Mouse (Mus musculus) urinary bladder, adult 18-20 months (tissue): Measurements from ENCODE around the gene Enah.
A peak's percentile ranks its signal among the peaks of the same experiment; 100 is the strongest.

Source experiments
- DNase-seq, 2 experiments: peaks; one replicate each; pipeline ENCODE4 v3.0.0; 2022; ENCODE audit warnings: low spot score in 2 of 2, mixed read lengths in 2 of 2

The Enah gene

DNA sequence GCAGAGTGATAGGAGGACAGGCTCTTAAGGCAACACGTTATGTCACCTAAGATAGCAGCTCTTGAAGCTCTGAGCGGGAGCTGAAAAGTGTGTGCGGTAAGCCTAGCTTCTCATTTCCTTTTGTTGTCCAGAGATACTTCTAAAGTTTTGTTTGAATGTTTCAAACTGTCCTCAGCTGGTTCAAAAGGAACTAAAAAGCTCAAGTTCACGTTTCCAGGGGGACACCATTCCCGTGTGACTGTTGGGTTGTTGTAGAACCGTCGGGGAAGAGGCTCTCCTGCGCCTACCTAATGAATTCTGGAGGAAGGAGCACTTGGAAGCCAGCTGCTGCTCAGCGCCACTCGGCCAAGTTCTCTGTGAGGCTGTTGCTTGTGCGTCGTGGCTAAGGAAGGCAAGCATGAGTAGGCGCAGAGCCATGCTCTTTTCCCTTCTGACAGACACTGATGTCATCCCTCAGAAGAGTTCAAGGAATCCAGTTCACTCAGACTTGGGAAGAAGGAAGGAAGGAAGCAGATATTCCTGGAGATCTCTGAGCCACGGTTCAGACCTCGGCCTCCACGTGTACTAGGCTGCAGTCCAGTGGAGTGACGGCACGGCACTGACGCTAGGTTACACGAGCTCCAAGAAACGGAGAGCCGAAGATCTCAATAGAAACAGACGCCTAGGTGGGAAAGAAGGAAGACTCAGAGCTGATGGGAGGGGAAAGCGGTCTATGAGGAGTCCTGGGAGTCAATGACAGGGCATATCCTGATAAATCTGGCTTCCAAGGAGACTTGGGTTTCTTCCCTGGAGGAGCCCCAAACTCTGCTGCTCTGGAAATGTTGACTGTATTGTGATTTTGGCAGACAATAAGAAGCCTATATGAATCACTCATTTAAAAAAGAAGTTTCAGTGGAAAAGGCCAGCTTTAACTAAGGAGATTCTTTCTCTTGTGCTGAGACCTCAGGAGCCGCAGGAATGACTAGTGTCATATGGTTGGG lies 8.7 kb upstream of the Enah start:
- no peak for DNase-seq

DNA sequence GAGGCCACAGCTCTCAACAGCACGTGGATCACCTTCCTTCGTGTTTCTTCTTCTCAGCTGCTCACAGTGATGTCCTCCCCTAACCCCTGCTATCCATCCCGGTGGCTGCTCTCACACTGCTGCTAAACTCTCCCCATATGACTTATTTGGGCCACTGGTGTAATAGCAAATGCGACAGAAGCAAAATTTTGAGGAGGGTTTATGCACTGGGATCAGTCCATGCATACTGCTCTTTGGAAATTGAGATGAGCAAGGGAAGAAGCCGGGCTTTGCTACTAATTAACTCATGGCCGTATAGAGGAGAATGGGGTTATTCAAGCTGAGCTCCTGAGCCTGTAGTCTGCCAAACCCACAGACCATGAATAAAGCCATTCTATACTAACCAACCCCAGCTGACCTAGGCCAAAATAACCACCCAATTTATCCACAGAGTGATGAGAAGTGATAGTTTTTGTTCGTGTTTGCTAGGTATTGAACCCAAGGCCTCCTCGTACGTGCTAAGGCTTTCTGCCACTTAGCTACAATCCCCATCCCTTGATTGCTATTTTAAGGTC lies 7.7 kb upstream of the Enah start:
- DNase-seq: no peak

GRCm38 (mm10) chr1:182026821-182027220 lies 7.0 kb upstream of the Enah start:
- no peak for DNase-seq

DNA sequence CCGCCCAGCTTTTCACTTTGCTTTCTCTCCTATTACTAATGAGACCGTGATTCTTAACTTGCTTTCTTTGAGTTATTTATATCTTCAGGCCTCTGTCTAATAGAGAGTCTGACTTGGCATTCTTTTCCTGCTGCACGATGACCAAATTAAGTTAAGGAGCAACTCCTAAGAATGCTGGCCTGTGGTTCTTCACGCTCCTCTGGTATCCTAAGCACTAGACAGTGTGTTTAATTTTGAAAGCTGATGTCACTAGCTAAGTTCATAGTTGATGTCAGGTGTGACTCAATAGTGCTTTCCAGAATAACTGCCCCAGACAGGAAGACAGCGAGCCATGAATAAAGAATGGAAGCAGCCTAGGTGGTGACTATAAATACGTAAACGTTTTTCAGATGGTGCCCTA lies 6.3 kb upstream of the Enah start:
- no peak for DNase-seq

DNA sequence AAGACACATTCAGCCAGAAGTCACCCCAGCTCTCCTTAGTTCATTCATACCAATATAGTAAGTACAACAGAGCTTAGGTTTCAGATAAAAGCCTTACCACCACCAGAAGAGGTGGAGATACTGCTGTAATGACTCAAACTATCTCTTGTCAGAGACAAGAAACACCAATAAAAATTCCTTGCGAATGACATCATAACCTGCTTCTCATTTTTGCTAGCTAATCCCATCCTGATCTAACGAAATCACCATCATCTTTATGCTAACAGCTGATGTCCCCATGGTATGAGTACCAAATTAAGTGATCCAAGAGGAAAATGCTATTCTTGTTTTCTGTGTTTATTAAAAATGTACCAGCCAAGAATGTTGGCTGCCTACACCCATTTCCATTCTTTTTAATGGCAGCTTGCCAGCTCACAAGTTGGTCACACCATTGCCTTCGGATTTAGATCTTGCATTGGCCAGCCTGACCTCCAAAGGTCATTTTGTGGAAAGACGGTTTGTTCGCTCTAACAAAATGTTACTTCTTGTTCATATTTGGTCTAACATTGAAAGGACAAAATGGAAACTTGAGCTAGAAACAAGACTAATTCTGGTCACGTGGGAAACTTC lies 2.0 kb upstream of the Enah start:
- DNase-seq: no peak

DNA sequence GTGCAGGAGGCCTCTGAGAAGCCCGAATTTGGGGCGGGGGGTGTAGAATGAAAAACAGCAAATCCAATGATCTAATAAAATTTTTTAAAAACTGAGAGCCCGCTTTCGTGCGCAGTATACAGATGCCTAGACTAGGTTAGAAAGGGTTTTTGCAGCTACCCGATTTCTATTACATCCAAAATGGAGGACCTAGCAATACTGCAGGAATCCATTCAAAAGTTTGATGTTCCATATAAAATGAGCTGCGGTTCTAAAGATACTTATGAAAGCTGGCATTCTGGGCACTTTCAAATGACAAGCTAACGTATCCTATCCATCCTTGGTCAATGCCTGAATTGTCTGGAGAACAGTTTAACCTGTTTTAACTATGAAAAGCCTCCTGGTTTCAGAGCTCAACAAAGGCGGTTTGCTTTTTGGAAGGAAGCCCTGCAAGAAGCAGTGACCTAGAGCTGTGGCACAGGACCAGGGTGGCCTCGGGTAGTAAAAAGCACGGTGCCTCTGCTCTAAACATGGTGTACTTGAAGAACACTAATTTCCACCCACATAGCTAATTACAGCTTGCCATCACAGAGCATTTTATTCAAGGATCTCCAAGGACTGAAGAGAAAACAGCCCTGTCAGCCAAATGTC lies 1.2 kb upstream of the Enah start:
- no peak for DNase-seq

DNA sequence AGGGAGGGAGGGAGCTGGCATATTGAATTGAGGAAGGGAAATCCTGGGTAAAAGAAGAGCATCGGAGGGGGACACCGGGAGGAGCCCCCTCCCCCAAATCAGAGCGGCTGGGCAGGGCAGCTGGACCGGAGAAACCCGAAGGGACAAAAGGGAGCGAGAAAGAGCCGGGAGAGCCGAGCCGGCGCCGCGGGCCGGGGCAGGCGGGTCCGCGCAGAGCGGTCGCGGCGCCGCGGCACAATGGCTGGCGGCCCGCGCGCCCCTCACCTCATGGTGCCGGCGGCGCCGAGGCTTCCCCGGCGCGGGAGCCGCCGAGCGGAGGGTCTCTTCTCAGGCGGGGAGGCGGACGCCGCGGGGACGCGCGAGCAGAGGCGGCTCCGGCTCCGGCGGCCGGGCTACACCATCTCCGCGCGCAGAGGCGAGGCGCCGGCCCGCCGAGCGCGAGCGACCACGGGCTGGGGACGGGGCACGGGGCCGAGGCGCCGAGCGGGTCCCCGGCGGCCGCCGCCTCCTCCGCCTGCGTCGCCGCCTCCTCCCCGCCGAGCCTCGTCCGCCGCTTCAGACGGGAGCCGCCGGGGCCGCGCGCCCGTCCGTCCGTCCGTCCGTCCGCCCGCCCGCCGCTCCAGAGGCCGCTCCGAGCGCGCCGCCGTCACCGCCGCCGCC lies 394 bp downstream of the Enah start:
- peak in 1 of 2 experiments; percentile 35 for DNase-seq

DNA sequence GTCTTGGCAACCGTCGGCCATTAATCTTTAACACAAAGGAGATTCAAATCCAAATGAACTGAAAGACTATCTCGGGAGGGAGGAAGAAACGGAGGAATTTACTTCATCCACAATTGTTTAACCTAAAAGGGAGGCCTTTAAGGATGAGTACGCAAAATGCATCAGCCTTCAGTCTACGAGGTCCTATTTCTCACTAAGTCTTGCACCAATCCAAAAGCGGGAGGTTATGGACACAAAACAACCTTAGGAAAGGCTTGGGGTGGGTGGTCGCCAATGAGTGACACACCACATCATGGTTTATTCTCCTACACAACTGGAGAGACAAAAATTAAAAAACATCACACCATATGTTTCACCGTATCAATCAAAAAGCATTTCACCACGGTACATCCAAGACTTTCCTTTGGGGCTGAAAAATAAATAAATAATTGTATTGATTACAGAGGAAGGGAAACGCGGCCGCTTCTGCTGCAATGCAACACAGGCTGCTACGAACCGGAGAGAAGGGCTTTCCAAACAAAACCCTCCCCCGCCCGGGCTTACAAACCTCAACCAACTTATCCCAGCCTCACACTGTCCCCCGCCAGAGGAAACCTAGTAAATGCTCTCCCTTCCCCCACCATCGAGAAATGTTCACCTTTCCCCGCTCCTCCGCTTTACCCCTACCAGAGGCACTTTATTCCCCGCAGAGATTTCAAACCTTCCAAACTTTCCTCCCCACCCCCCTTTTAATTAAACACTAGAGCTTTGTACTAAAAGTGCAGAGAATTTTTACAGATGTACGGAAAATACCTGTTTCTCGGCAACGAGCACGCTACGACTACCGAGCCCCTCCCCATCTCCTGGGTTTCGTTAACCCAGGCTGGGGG lies 1.2 kb downstream of the Enah start:
- DNase-seq: peak in 1 of 2 experiments; percentile 39

DNA sequence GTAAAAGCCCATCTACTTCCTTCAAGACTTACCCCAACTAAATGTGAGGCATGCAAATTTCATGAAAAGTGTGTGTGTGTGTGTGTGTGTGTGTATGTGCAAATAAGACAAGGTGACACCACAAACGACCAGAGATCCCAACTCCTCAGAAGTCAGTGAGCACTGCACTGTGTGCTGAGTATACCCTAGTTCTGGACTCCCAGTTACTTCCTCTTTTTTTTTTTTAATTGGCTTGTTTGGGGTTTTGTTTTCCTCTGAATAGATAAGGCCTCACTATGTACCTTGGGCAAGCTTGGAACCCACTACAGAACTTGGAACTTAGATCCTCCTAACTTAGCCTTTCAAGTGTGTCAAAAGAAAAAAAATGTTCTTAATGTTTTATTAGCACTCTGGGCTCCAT lies 14.0 kb downstream of the Enah start:
- DNase-seq: no peak

DNA sequence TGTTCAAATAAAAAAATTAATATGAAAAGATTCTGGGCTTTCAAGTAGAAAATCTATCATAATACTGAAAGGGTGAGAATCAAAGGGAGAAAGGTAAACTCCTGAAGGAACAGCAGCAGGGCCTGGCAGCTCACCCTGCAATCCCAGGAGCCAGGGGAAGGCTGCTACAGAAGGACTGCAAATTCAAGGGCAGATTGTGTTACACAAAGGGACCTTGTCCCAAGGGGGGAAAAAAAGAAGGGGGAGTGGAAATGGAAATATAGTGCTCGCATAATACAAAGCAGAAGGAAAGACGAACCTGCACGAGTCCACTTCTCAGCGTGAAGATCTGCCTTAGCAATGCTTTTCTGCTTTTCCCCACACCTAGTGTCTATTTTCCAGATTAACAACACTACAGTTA lies 21.1 kb downstream of the Enah start:
- DNase-seq: no peak

GRCm38 (mm10) chr1:181997791-181998190 lies 22.0 kb downstream of the Enah start:
- no peak for DNase-seq

DNA sequence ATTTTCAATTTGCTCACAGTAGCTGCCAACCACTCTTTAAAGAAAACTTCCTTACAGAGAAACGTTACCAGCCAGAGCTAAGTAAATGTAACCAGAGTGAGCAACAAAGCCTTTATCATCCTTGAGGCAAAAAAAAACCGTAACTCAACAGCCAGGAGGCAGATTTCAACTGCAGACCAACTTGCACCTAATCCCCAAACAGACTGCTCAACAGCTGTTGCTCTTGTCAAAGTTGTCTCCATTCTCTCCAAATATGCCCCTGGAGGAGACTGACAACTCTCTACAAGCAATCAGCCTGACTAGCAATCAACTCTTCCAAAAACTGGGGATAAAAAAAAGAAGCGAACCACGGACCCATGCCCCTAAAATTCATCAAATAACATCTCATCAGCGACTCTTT lies 26.2 kb downstream of the Enah start:
- no peak for DNase-seq

GRCm38 (mm10) chr1:181988367-181988766 lies 31.4 kb downstream of the Enah start:
- no peak for DNase-seq

DNA sequence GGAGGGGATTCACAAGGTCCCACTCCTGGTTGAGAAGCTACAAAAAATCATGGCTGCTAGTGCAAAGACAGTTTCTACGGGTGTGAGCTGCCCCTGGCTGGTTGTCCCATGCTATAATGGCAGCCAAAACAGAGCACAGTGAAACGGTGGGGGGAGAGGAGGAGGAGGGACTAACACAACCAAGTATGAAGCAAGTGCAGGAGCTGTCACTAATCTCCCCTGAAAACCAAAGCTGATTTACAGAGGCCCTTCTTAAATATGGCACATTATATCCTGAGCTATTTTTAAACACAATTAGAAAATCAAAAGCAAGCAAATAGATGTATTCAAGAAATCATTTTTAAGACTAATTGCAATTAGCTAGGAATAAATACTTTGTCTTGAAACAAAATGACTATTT lies 32.6 kb downstream of the Enah start:
- DNase-seq: no peak

DNA sequence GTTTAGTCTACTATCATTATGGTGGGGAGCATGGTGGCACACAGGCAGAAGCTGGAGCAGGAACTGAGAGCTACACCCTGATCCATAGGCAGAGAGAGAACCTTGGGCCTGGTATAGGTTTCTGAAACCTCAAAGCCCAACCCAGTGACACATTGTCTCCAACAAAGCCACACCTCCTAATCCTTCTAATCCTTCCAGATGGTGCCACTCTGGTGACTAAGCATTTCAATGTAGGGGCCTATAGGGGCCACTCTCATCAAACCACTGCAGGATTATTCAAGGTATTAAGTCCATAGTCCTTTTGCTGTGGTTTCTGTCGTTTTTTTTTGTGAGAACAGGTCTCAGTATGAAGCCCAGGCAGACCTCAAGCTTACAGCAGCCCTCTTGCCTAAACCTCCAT lies 33.9 kb downstream of the Enah start:
- no peak for DNase-seq

GRCm38 (mm10) chr1:181984811-181985210 lies 35.0 kb downstream of the Enah start:
- no peak for DNase-seq

- no peak for DNase-seq
Observed at GRCm38 (mm10) chr1:181980017-181980719, 39.6 kb downstream of the Enah start.

GRCm38 (mm10) chr1:181975510-181975909 lies 44.3 kb downstream of the Enah start:
- DNase-seq: no peak

GRCm38 (mm10) chr1:181974897-181975296 lies 44.9 kb downstream of the Enah start:
- DNase-seq: no peak

- no peak for DNase-seq
Observed at GRCm38 (mm10) chr1:181965277-181965676, 54.5 kb downstream of the Enah start.
